Mouse (Mus musculus) embryo, embryonic 10.5 days (tissue): ENCODE measurements around the gene Mien1.

ENCODE experiments used
- DNase-seq: peaks from one replicate; pipeline ENCODE4 v3.0.0-alpha.2; 2015; ENCODE audit warnings: low spot score

Gene Mien1

GRCm38 (mm10) chr11:98426592-98426991 lies 12.2 kb downstream of the Mien1 start:
- DNase-seq, result no peak

- DNase-seq, result no peak
Observed at GRCm38 (mm10) chr11:98418939-98419547, 19.7 kb downstream of the Mien1 start.

- no peak for DNase-seq
Observed at GRCm38 (mm10) chr11:98418273-98418672, 20.5 kb downstream of the Mien1 start.

GRCm38 (mm10) chr11:98417074-98417473 lies 21.7 kb downstream of the Mien1 start:
- no peak for DNase-seq

GRCm38 (mm10) chr11:98414162-98414561 lies 24.6 kb downstream of the Mien1 start:
- DNase-seq, result no peak

- DNase-seq, result no peak
Observed at GRCm38 (mm10) chr11:98413731-98414130, 25.1 kb downstream of the Mien1 start.

GRCm38 (mm10) chr11:98412797-98413301 lies 25.9 kb downstream of the Mien1 start:
- DNase-seq, result peak; percentile 70

- DNase-seq, result peak; percentile 85
Observed at GRCm38 (mm10) chr11:98412273-98412796, 26.5 kb downstream of the Mien1 start, which contains the start of gene Erbb2. Erbb2 (plus strand) TSS chr11:98412470.

- DNase-seq, result peak; percentile 69
Observed at GRCm38 (mm10) chr11:98409341-98409822, 29.4 kb downstream of the Mien1 start.

GRCm38 (mm10) chr11:98408872-98409271 lies 29.9 kb downstream of the Mien1 start:
- no peak for DNase-seq

- no peak for DNase-seq
Observed at GRCm38 (mm10) chr11:98406621-98407020, 32.2 kb downstream of the Mien1 start.

- DNase-seq, result no peak
Observed at GRCm38 (mm10) chr11:98400816-98401215, 38.0 kb downstream of the Mien1 start.

GRCm38 (mm10) chr11:98400161-98400726 lies 38.5 kb downstream of the Mien1 start, which contains the start of gene Pgap3:
Pgap3 (minus strand) TSS chr11:98400490.
- peak; percentile 94 for DNase-seq

GRCm38 (mm10) chr11:98397946-98398345 lies 40.8 kb downstream of the Mien1 start:
- DNase-seq, result no peak

GRCm38 (mm10) chr11:98395041-98395440 lies 43.8 kb downstream of the Mien1 start:
- DNase-seq, result no peak

GRCm38 (mm10) chr11:98394301-98394700 lies 44.5 kb downstream of the Mien1 start:
- no peak for DNase-seq

- no peak for DNase-seq
Observed at GRCm38 (mm10) chr11:98393317-98393716, 45.5 kb downstream of the Mien1 start.

- no peak for DNase-seq
Observed at GRCm38 (mm10) chr11:98392645-98393044, 46.1 kb downstream of the Mien1 start.

GRCm38 (mm10) chr11:98392034-98392433 lies 46.8 kb downstream of the Mien1 start:
- no peak for DNase-seq

- DNase-seq, result no peak
Observed at GRCm38 (mm10) chr11:98390141-98390540, 48.6 kb downstream of the Mien1 start.

GRCm38 (mm10) chr11:98389221-98389780 lies 49.5 kb downstream of the Mien1 start:
- peak; percentile 72 for DNase-seq

GRCm38 (mm10) chr11:98388282-98388681 lies 50.5 kb downstream of the Mien1 start:
- no peak for DNase-seq
